Mouse (Mus musculus): ENCODE data around the gene Hoxd13. TPM values are rescaled to one million over a fixed set of nuclear protein-coding genes. Genes with fewer than 3 reads are reported as not detected.

Hoxd13 gene
- total and polyA plus RNA-seq, 2 experiments from 2014 or later: not detected

- Histone ChIP-seq H3K27ac (ENCODE audit: low read depth, low read length) (no peak within 1 kb of the TSS), H3K36me3 (ENCODE audit: insufficient read depth, low read length) (no peaks in the 10 kb centered on the region), H3K27me3 (ENCODE audit: insufficient read depth, low read length) (peaks cover 86% of the 10 kb centered on the region), H3K4me3 (ENCODE audit: low read depth, low read length) (peak within 1 kb of the TSS; percentile 14), H3K4me2 (ENCODE audit: low read depth, low read length, poor library complexity, severe bottlenecking) (peak within 1 kb of the TSS; percentile 35), H3K4me1 (ENCODE audit: insufficient read depth, low read length) (0 out of 2 replicates have a peak, but pooled peaks cover 2% of the 10 kb centered on the region), H3K9me3 (ENCODE audit: low read length) (no peaks in the 10 kb centered on the region), H3K9ac (replicated peaks; ENCODE audit: low read length, poor library complexity, severe bottlenecking) (no peak within 1 kb of the TSS)
- no peak for TF ChIP-seq CTCF (IDR thresholded peaks at IDR 0.05)
- under 1% methylated on average over 43 of the region's 43 CpGs for WGBS
- DNase-seq (ENCODE audit: low spot score): no peak
- 0 out of 2 replicates have a peak, but pooled peaks have one; percentile 38 for ATAC-seq (ENCODE audit: low FRiP score)
Measured at GRCm38 (mm10) chr2:74697567-74698121, 29.5 kb downstream of the Hoxd13 start, which contains the start of gene Hoxd9. Gene Hoxd9, plus strand, starts transcription at chr2:74697727.

GRCm38 (mm10) chr2:74698201-74699052 lies 30.3 kb downstream of the Hoxd13 start:
- Histone ChIP-seq H3K27ac (ENCODE audit: low read depth, low read length) (no peak overlapping the region), H3K9me3 (ENCODE audit: low read length) (no peaks in the 10 kb centered on the region), H3K4me2 (ENCODE audit: low read depth, low read length, poor library complexity, severe bottlenecking) (peak overlapping the region; percentile 35), H3K9ac (replicated peaks; ENCODE audit: low read length, poor library complexity, severe bottlenecking) (no peak overlapping the region), H3K4me1 (ENCODE audit: insufficient read depth, low read length) (0 out of 2 replicates have a peak, but pooled peaks cover 2% of the 10 kb centered on the region), H3K4me3 (ENCODE audit: low read depth, low read length) (peak overlapping the region; percentile 14), H3K36me3 (ENCODE audit: insufficient read depth, low read length) (no peaks in the 10 kb centered on the region), H3K27me3 (ENCODE audit: insufficient read depth, low read length) (peaks cover 86% of the 10 kb centered on the region)
- ATAC-seq (ENCODE audit: low FRiP score) (no peak), DNase-seq (ENCODE audit: low spot score) (no peak)
- 2% methylated on average over 56 of the region's 86 CpGs for WGBS
- no peak for TF ChIP-seq CTCF (IDR thresholded peaks at IDR 0.05)

GRCm38 (mm10) chr2:74699053-74699430 lies 30.9 kb downstream of the Hoxd13 start:
- no peaks in the 10 kb centered on the region for H3K9me3 ChIP-seq (ENCODE audit: low read length)
- H3K27me3 ChIP-seq (ENCODE audit: insufficient read depth, low read length): peaks cover 86% of the 10 kb centered on the region
- WGBS: 2% methylated on average over 17 of the region's 17 CpGs

GRCm38 (mm10) chr2:74699664-74700545 lies 31.8 kb downstream of the Hoxd13 start:
- Histone ChIP-seq H3K4me2 (ENCODE audit: low read depth, low read length, poor library complexity, severe bottlenecking) (no peak overlapping the region), H3K36me3 (ENCODE audit: insufficient read depth, low read length) (no peaks in the 10 kb centered on the region), H3K9me3 (ENCODE audit: low read length) (no peaks in the 10 kb centered on the region), H3K27ac (ENCODE audit: low read depth, low read length) (no peak overlapping the region), H3K4me1 (ENCODE audit: insufficient read depth, low read length) (0 out of 2 replicates have a peak, but pooled peaks cover 2% of the 10 kb centered on the region), H3K9ac (replicated peaks; ENCODE audit: low read length, poor library complexity, severe bottlenecking) (no peak overlapping the region), H3K27me3 (ENCODE audit: insufficient read depth, low read length) (peaks cover 83% of the 10 kb centered on the region), H3K4me3 (ENCODE audit: low read depth, low read length) (no peak overlapping the region)
- TF ChIP-seq CTCF (IDR thresholded peaks at IDR 0.05): no peak
- DNase-seq (ENCODE audit: low spot score): no peak
- ATAC-seq (ENCODE audit: low FRiP score): no peak
- 1% methylated on average over 23 of the region's 23 CpGs for WGBS

More at GRCm38 (mm10) chr2:74699053-74699430, 30.9 kb downstream of the Hoxd13 start:
- no peak for DNase-seq (ENCODE audit: low spot score)
- TF ChIP-seq CTCF (IDR thresholded peaks at IDR 0.05): no peak
- H3K36me3 ChIP-seq (ENCODE audit: insufficient read depth, low read length): no peaks in the 10 kb centered on the region
- 0 out of 2 replicates have a peak, but pooled peaks cover 2% of the 10 kb centered on the region for H3K4me1 ChIP-seq (ENCODE audit: insufficient read depth, low read length)
- no peak overlapping the region for H3K27ac ChIP-seq (ENCODE audit: low read depth, low read length)
- H3K9ac ChIP-seq (replicated peaks; ENCODE audit: low read length, poor library complexity, severe bottlenecking): no peak overlapping the region
- no peak overlapping the region for H3K4me2 ChIP-seq (ENCODE audit: low read depth, low read length, poor library complexity, severe bottlenecking)
- H3K4me3 ChIP-seq (ENCODE audit: low read depth, low read length): no peak overlapping the region
- no peak for ATAC-seq (ENCODE audit: low FRiP score)

- WGBS: 3% methylated on average over 22 of the region's 22 CpGs
- Histone ChIP-seq H3K4me1 (ENCODE audit: insufficient read depth, low read length) (0 out of 2 replicates have a peak, but pooled peaks cover 2% of the 10 kb centered on the region), H3K4me2 (ENCODE audit: low read depth, low read length, poor library complexity, severe bottlenecking) (no peak overlapping the region), H3K27me3 (ENCODE audit: insufficient read depth, low read length) (peaks cover 83% of the 10 kb centered on the region), H3K9ac (replicated peaks; ENCODE audit: low read length, poor library complexity, severe bottlenecking) (no peak overlapping the region), H3K4me3 (ENCODE audit: low read depth, low read length) (no peak overlapping the region), H3K9me3 (ENCODE audit: low read length) (no peaks in the 10 kb centered on the region), H3K27ac (ENCODE audit: low read depth, low read length) (no peak overlapping the region), H3K36me3 (ENCODE audit: insufficient read depth, low read length) (no peaks in the 10 kb centered on the region)
- TF ChIP-seq CTCF (IDR thresholded peaks at IDR 0.05): no peak
- DNase-seq (ENCODE audit: low spot score) (no peak), ATAC-seq (ENCODE audit: low FRiP score) (no peak)
Measured at GRCm38 (mm10) chr2:74700546-74701112, 32.5 kb downstream of the Hoxd13 start.
